Mouse (Mus musculus) heart, embryonic 16.5 days (tissue): ENCODE measurements around the gene Cdh11. TPM values are rescaled to one million over a fixed set of nuclear protein-coding genes. Genes with fewer than 3 reads are reported as not detected.

Experiments used
- ATAC-seq: fragments of 200-750 bp; cut with Nextera tagmentation; replicated peaks from 2 replicates; pipeline ENCODE4 v1.8.0; 2017; ENCODE audit warnings: moderate number of reproducible peaks; ENCODE audit not compliant: insufficient read depth, low FRiP score; ENCODE audit errors: extremely low read depth
- H3K27ac ChIP-seq: fragments of 300-500 bp; sonication (generic); 2 replicates; pipeline ENCODE4 v1.5.1; 2014; ENCODE audit warnings: mild to moderate bottlenecking, low read length, control low read depth, moderate library complexity
- H3K27me3 ChIP-seq: fragments of 300-500 bp; sonication (generic); 2 replicates; pipeline ENCODE4 v1.6.1; 2014; ENCODE audit warnings: low read length, mixed read lengths; ENCODE audit not compliant: control insufficient read depth, insufficient read depth
- H3K36me3 ChIP-seq: fragments of 300-500 bp; sonication (generic); 2 replicates; pipeline ENCODE4 v1.6.1; 2014; ENCODE audit not compliant: control insufficient read depth, insufficient read depth
- H3K4me1 ChIP-seq: fragments of 300-500 bp; sonication (generic); 2 replicates; pipeline ENCODE4 v1.6.1; 2014; ENCODE audit warnings: low read length, mixed read lengths; ENCODE audit not compliant: control insufficient read depth, insufficient read depth
- H3K4me2 ChIP-seq: fragments of 300-500 bp; sonication (generic); 2 replicates; pipeline ENCODE4 v1.6.1; 2014; ENCODE audit warnings: low read depth, mild to moderate bottlenecking, control low read depth, low read length
- H3K4me3 ChIP-seq: fragments of 300-500 bp; sonication (generic); 2 replicates; pipeline ENCODE4 v1.5.1; 2014; ENCODE audit warnings: mild to moderate bottlenecking, control low read depth, low read length
- H3K9ac ChIP-seq: fragments of 300-500 bp; sonication (generic); 2 replicates; pipeline ENCODE4 v1.6.1; 2014; ENCODE audit warnings: low read length, control low read depth
- H3K9me3 ChIP-seq: fragments of 300-500 bp; sonication (generic); replicated peaks from 2 replicates; pipeline ENCODE4 v1.6.1; 2016; ENCODE audit warnings: low read length; ENCODE audit not compliant: control insufficient read depth
- WGBS: fragments of 180-500 bp; shearing (Covaris S2); extraction: QIAGEN DNeasy Blood & Tissue Kit; methylation state at CpG from one replicate; pipeline ENCODE4 v1.1.7; 2014; 5-methylcytosine and 5-hydroxymethylcytosine counted together
- polyA plus RNA-seq: library from polyadenylated mRNA; unstranded; fragments of >200 nt; fragmentation: Nextera tagmentation; extraction: Ambion mirVana; gene quantifications from 2 replicates; pipeline ENCODE4 v1.2.1, GENCODE M21; 2015

Cdh11 gene
- polyA plus RNA-seq, 1 experiment from 2014 or later, result 44.2 TPM

DNA sequence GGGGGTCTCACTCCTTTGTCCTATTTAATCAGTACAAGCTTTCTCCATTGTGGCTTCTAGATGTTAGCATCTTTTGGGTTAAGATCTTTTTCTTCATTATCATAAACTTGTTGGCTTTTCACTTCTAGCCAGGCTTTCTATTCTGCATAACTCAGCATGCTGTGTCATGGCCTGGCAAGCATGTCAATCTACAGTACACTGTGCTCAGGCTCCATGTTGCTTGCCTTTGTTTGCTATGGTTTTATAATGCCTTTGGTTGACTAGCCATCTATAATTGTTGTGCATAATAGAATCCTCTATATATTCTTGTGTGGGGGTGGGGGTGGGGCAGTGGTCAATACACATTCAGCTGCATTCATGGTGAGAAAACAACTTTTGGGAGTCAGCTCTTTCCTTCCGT, 51.0 kb downstream of the Cdh11 start:
- WGBS, result 97% methylated on average over 1 of the region's 1 CpGs
- no peak overlapping the region for H3K27ac ChIP-seq
- no peak overlapping the region for H3K4me2 ChIP-seq
- no peak overlapping the region for H3K4me3 ChIP-seq
- no peaks in the 10 kb centered on the region for H3K9me3 ChIP-seq
- H3K36me3 ChIP-seq, result no peaks in the 10 kb centered on the region
- peaks cover 6% of the 10 kb centered on the region; the same call in 1 of the 2 replicates for H3K4me1 ChIP-seq
- no peak overlapping the region for H3K9ac ChIP-seq
- no peaks in the 10 kb centered on the region for H3K27me3 ChIP-seq
- no peak for ATAC-seq

DNA sequence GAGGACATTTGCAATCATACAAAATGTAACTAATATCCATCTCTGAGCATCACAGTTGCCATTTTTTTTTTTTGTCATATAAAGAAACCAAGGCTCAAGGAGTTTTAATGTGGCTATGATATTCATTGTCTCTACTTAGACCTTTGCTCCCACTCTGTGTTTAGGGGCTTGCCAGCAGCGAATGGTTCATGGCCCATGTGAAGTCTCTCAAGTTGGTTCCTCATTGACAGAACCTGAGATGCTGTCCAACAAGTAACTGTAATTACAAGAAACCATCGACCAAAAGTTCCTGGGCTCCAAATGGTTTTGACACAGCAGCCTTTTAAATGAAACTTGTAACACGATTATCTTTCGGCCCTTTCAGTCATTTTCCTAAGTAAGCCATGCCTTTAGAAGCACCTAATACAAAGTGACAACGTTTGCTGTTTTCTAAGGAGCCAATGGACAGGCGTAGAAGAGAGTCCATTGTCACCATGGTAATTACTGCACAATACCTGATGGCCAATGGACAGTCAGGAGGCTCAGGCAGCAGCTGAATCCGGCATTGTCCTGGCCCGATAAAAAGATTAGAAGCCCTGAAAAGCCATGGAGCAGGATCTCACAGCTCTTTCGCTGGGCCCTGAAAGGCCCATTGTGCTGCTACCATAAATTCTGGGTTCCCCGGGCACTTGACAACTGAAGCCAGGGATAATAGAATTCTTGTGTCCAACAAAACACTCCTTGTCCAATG, 59.1 kb downstream of the Cdh11 start:
- 77% methylated on average over 10 of the region's 10 CpGs for WGBS
- no peaks in the 10 kb centered on the region for H3K36me3 ChIP-seq

DNA sequence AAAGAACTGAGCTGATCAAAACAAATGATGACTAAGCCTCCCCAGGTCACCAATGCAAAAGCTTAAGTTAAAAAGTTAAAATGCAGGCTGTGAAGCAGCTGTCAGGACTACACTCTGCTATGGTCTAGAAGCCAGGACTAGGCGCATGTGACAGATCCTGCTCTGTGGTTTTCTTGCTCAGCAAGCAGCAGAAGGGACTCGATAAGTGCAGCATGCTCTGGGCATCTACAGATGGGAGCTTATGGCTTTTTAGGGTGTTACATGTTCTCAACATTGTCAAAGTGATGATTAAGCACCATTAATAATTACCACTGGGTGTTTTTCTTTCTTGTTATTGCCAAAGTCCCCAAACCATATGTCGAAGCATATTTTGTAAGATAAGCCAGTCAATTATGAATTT, 59.9 kb downstream of the Cdh11 start:
- H3K9me3 ChIP-seq, result no peaks in the 10 kb centered on the region
- no peaks in the 10 kb centered on the region for H3K36me3 ChIP-seq
- H3K4me3 ChIP-seq, result no peak overlapping the region
- no peaks in the 10 kb centered on the region for H3K4me1 ChIP-seq
- 72% methylated on average over 3 of the region's 3 CpGs for WGBS
- H3K4me2 ChIP-seq, result no peak overlapping the region
- H3K27ac ChIP-seq, result no peak overlapping the region
- ATAC-seq, result no peak
- H3K9ac ChIP-seq, result no peak overlapping the region
- H3K27me3 ChIP-seq, result no peaks in the 10 kb centered on the region

More for the DNA sequence above, 59.1 kb downstream of the Cdh11 start:
- H3K4me2 ChIP-seq, result no peak overlapping the region
- no peaks in the 10 kb centered on the region for H3K27me3 ChIP-seq
- no peaks in the 10 kb centered on the region for H3K9me3 ChIP-seq
- no peak overlapping the region for H3K9ac ChIP-seq
- ATAC-seq, result no peak
- no peak overlapping the region for H3K4me3 ChIP-seq
- no peaks in the 10 kb centered on the region for H3K4me1 ChIP-seq
- H3K27ac ChIP-seq, result no peak overlapping the region

DNA sequence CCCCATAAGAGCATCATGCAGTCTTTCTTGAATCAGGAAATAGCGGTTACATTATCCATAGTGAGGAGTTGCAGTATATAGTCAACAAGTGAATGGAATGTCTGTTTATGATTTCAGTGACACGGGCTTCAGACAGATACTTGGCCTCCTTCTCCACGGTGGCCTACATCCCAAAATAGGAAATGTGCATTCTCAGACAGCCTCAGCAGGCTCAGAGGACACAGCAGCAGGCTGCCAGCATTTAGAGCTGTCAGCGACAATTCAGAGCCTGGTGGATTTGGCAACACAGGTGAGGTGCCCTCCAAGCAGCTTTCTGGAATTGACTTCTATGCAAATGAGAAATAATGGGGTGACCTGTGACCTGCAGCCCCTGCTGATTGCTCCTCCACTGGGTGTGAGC, 69.5 kb downstream of the Cdh11 start:
- Histone ChIP-seq H3K9ac (peak overlapping the region; percentile 15; the same call in 1 of the 2 replicates), H3K4me1 (peaks cover 13% of the 10 kb centered on the region), H3K4me3 (no peak overlapping the region), H3K27me3 (no peaks in the 10 kb centered on the region), H3K4me2 (peak overlapping the region; percentile 26; the same call in 1 of the 2 replicates), H3K36me3 (0 out of 2 replicates have a peak, but pooled peaks cover 2% of the 10 kb centered on the region), H3K27ac (peak overlapping the region; percentile 77), H3K9me3 (no peaks in the 10 kb centered on the region; the same call in 1 of the 2 replicates)
- WGBS, result 26% methylated on average over 4 of the region's 4 CpGs
- ATAC-seq, result peak; percentile 87

DNA sequence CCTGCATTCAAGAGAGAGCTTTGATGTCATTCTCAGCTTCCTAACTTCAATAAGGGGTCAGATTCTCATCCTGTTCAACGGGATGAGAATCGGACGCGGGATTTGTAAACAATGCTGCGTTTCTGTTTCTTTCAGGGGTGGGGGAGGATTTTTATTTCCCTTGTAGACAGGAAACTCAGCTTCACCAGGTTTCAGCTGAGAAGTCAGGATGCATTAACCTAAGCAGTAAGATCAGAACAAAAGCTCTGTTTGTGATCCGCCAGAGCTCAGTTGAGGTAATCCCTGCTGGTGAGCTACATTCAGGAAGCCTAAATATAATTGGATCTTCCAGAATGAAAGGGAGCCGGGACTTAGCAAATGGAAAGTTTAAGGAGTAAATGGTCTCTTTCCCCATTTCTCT, 78.1 kb downstream of the Cdh11 start:
- no peak for ATAC-seq
- H3K9ac ChIP-seq, result no peak overlapping the region
- no peaks in the 10 kb centered on the region for H3K36me3 ChIP-seq
- no peak overlapping the region for H3K27ac ChIP-seq
- 0 out of 2 replicates have a peak, but pooled peaks cover 2% of the 10 kb centered on the region for H3K4me1 ChIP-seq
- peak overlapping the region; percentile 28; the same call in 1 of the 2 replicates for H3K4me2 ChIP-seq
- 20% methylated on average over 7 of the region's 7 CpGs for whole genome bisulfite sequencing
- H3K4me3 ChIP-seq, result peak overlapping the region; percentile 3; the same call in 1 of the 2 replicates
- H3K9me3 ChIP-seq, result no peaks in the 10 kb centered on the region
- no peaks in the 10 kb centered on the region for H3K27me3 ChIP-seq

DNA sequence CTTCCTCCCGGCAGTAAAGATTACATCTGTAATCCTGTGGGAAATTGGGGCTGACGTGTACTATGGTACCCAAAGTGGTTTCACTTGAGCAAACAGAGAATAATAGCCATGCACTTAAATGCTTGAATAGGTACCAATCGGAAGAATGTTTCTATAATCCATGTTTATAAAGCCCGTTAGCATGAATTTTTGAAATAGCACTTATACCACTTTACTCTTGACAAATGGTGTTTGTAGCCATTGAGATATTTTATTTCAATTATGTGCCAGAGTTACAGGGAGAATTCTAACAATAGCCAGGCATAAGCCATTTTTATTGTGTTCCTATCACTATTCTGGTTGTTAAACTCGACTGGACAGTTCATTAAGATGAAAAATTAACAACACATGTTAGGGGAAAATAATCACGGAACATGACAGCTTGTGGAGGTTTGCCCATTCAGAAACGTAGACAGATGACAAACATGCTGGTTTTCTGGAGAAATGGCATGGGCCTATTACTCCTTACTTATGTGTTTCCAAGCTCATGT, 80.0 kb downstream of the Cdh11 start:
- Histone ChIP-seq H3K4me3 (no peak overlapping the region), H3K27ac (no peak overlapping the region), H3K27me3 (no peaks in the 10 kb centered on the region), H3K9ac (no peak overlapping the region), H3K9me3 (no peaks in the 10 kb centered on the region), H3K4me1 (0 out of 2 replicates have a peak, but pooled peaks cover 2% of the 10 kb centered on the region), H3K36me3 (no peaks in the 10 kb centered on the region), H3K4me2 (no peak overlapping the region)
- no peak for ATAC-seq
- WGBS, result 75% methylated on average over 7 of the region's 7 CpGs

DNA sequence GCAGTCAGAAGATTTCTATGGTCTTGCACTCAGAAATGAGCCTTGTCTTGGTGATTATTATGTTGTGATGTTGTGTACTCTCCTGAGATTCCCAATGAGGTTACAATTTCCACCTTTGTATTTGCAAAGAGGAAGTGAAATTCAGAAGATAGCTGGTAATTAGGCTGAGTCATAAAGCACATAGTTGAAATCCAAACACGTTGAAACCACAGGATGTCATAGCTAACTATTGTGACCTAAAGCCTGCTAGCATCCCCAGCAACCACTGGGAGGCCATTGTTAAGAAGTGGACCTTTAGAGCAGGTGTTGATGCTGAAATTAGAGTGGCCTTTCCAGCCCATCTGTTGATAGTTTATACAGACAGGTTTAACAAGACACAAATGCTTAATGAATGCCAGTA, 85.2 kb downstream of the Cdh11 start:
- WGBS, result 52% methylated on average over 1 of the region's 1 CpGs
- no peak overlapping the region for H3K9ac ChIP-seq
- H3K4me2 ChIP-seq, result no peak overlapping the region
- ATAC-seq, result no peak
- H3K27ac ChIP-seq, result no peak overlapping the region
- H3K4me1 ChIP-seq, result no peaks in the 10 kb centered on the region
- H3K9me3 ChIP-seq, result no peaks in the 10 kb centered on the region
- H3K36me3 ChIP-seq, result no peaks in the 10 kb centered on the region
- H3K4me3 ChIP-seq, result no peak overlapping the region
- H3K27me3 ChIP-seq, result no peaks in the 10 kb centered on the region

DNA sequence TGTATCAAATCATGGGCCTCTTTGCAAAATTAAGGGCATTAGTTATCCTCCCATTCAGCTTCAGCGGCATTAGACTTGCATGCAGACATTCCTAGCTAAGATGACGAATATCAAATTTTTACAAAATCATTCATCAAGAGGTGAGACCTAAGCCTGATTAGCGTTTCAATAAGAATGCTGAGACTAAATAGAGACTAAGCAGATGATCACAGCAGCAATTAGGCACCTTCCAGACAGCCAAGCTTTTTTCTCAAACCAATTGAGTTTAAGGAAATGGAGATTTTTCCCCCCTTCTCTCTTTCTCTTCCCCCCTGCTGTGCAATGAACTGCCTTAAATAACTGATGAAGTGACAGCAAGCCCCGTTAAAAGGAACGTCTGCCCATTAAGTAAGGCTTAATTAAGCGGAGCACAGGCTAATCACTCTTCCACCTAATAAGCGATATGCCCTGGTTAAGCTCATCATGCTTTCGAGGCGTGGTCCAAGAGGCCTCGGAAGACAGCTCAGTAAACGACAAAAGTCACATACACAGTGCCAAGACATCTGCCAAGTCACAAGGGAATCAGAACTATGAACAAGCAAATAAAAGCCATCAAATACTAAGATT, 87.1 kb downstream of the Cdh11 start:
- H3K27me3 ChIP-seq, result peaks cover 3% of the 10 kb centered on the region; the same call in 1 of the 2 replicates
- no peak overlapping the region for H3K9ac ChIP-seq
- no peak overlapping the region for H3K4me2 ChIP-seq
- H3K27ac ChIP-seq, result no peak overlapping the region
- no peak for ATAC-seq
- H3K36me3 ChIP-seq, result no peaks in the 10 kb centered on the region
- no peak overlapping the region for H3K4me3 ChIP-seq
- no peaks in the 10 kb centered on the region for H3K9me3 ChIP-seq
- H3K4me1 ChIP-seq, result 0 out of 2 replicates have a peak, but pooled peaks cover 3% of the 10 kb centered on the region
- 43% methylated on average over 11 of the region's 11 CpGs for WGBS

DNA sequence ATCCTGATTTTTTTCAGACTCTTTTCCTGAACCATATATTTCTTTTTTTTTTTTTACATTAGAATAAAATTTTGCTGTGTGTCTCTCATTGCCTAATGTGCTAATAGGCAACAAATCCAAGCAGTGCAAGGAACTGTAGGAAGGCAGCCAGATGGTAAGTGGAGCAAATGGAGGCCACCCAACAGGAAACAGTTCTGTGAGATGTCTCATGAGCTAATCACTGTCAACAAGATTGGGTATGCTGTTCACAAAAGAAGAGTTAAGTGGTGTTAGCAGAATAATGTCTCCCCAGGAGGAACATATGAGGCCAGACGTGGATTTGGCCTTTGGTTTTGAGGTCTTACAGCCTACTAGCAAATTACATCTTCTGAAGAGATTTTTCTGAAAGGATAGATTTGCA, 92.0 kb downstream of the Cdh11 start:
- no peaks in the 10 kb centered on the region for H3K9me3 ChIP-seq
- no peaks in the 10 kb centered on the region for H3K36me3 ChIP-seq
- no peak overlapping the region for H3K27ac ChIP-seq
- H3K4me1 ChIP-seq, result peaks cover 10% of the 10 kb centered on the region
- H3K9ac ChIP-seq, result no peak overlapping the region
- no peak overlapping the region for H3K4me2 ChIP-seq
- peaks cover 3% of the 10 kb centered on the region; the same call in 1 of the 2 replicates for H3K27me3 ChIP-seq
- H3K4me3 ChIP-seq, result no peak overlapping the region
- no peak for ATAC-seq
- WGBS, result 33% methylated on average over 1 of the region's 1 CpGs
